Mouse (Mus musculus) spleen, postnatal 4 days (tissue): ENCODE measurements around the gene Prrt3.

Source experiments
- DNase-seq, 2 experiments: peaks; one replicate each; pipeline ENCODE4 v3.0.0; 2022; ENCODE audit warnings: low spot score in 2 of 2

Prrt3 gene

GRCm38 (mm10) chr6:113501388-113502084 is at the start of gene Prrt3:
Prrt3 (minus strand) TSS chr6:113501931.
- no peak for DNase-seq

GRCm38 (mm10) chr6:113543906-113544481 is 42.3 kb upstream of the Prrt3 start:
- DNase-seq: no peak

GRCm38 (mm10) chr6:113541610-113542009 is 39.9 kb upstream of the Prrt3 start:
- DNase-seq: no peak

- DNase-seq: no peak
Observed at GRCm38 (mm10) chr6:113534886-113535285, 33.2 kb upstream of the Prrt3 start.

- DNase-seq: no peak
Observed at GRCm38 (mm10) chr6:113531840-113532404, 30.2 kb upstream of the Prrt3 start.

GRCm38 (mm10) chr6:113530932-113531839 is 29.5 kb upstream of the Prrt3 start, which contains the start of the genes Emc3 and Fancd2:
Emc3 (minus strand) TSS chr6:113531652.
Fancd2 (plus strand) TSS chr6:113531682.
- DNase-seq: peak; percentile 93 to 98

GRCm38 (mm10) chr6:113523420-113523819 is 21.7 kb upstream of the Prrt3 start:
- no peak for DNase-seq

- no peak for DNase-seq
Observed at GRCm38 (mm10) chr6:113522310-113522709, 20.6 kb upstream of the Prrt3 start.

GRCm38 (mm10) chr6:113517434-113518080 is 15.8 kb upstream of the Prrt3 start:
- no peak for DNase-seq

- no peak for DNase-seq
Observed at GRCm38 (mm10) chr6:113514600-113514999, 12.9 kb upstream of the Prrt3 start.

- DNase-seq: no peak
Observed at GRCm38 (mm10) chr6:113513944-113514343, 12.2 kb upstream of the Prrt3 start.

- DNase-seq: peak in 1 of 2 experiments; percentile 46
Observed at GRCm38 (mm10) chr6:113508947-113509280, 7.2 kb upstream of the Prrt3 start.

- DNase-seq: peak in 1 of 2 experiments; percentile 48
Observed at GRCm38 (mm10) chr6:113508272-113508946, 6.7 kb upstream of the Prrt3 start.

GRCm38 (mm10) chr6:113507130-113507529 is 5.4 kb upstream of the Prrt3 start:
- no peak for DNase-seq

GRCm38 (mm10) chr6:113505689-113506088 is 4.0 kb upstream of the Prrt3 start:
- no peak for DNase-seq

- no peak for DNase-seq
Observed at GRCm38 (mm10) chr6:113502801-113503200, 1.1 kb upstream of the Prrt3 start.

- no peak for DNase-seq
Observed at GRCm38 (mm10) chr6:113499346-113499745, 2.4 kb downstream of the Prrt3 start.

GRCm38 (mm10) chr6:113495071-113495675 is 6.6 kb downstream of the Prrt3 start:
- DNase-seq: no peak

GRCm38 (mm10) chr6:113494258-113494788 is 7.4 kb downstream of the Prrt3 start:
- peak; percentile 80 to 92 for DNase-seq
